Mouse (Mus musculus): ENCODE data around the gene Mapk3. TPM values are rescaled to one million over a fixed set of nuclear protein-coding genes. Genes with fewer than 3 reads are reported as not detected.

Gene Mapk3
- polyA plus RNA-seq, 1 experiment, result 548 TPM

GRCm38 (mm10) chr7:126736122-126736521, 23.3 kb upstream of the Mapk3 start:
- no peak for TF ChIP-seq CTCF (IDR thresholded peaks at IDR 0.05; ENCODE audit: insufficient read depth, low read length)
- no peak for TF ChIP-seq POLR2A (IDR thresholded peaks at IDR 0.05; ENCODE audit: borderline replicate concordance, extremely low read depth, low read depth, low read length)
- Histone ChIP-seq H3K4me3 (replicated peaks; ENCODE audit: extremely low read depth, low read depth, low read length) (no peak overlapping the region), H3K4me1 (ENCODE audit: control insufficient read depth, insufficient read depth, low read length) (no peaks in the 10 kb centered on the region)
- no peak for DNase-seq
- 64% methylated on average over 8 of the region's 8 CpGs for WGBS

DNA sequence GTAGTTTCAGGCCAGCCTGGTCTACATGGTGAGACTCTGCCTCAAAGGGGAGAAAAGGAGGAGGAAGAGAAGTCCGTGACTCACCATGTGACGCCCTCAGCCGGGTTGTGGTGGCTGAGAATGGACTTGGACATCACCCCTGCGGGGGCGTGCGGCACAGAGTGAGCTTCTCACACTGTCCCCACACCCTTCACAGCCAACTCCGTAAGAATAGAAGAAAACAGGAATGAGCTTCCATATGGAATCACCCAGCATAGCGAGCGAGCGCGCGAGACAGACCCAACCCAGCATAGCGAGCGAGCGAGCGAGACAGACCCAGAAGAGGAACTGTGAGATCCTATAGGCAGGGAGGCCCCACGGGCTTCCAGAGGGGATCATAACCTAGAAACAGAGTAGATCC, 19.9 kb upstream of the Mapk3 start:
- 77% methylated on average over 17 of the region's 17 CpGs for WGBS
- H3K4me1 ChIP-seq (ENCODE audit: control insufficient read depth, insufficient read depth, low read length), result no peaks in the 10 kb centered on the region
- DNase-seq, result no peak
- no peak overlapping the region for H3K4me3 ChIP-seq (replicated peaks; ENCODE audit: extremely low read depth, low read depth, low read length)
- TF ChIP-seq CTCF (IDR thresholded peaks at IDR 0.05; ENCODE audit: insufficient read depth, low read length), result no peak
- TF ChIP-seq POLR2A (IDR thresholded peaks at IDR 0.05; ENCODE audit: borderline replicate concordance, extremely low read depth, low read depth, low read length), result no peak

- H3K4me3 ChIP-seq (replicated peaks; ENCODE audit: extremely low read depth, low read depth, low read length), result no peak overlapping the region
- H3K4me1 ChIP-seq (ENCODE audit: control insufficient read depth, insufficient read depth, low read length), result no peaks in the 10 kb centered on the region
- TF ChIP-seq CTCF (IDR thresholded peaks at IDR 0.05; ENCODE audit: insufficient read depth, low read length) (no peak), POLR2A (IDR thresholded peaks at IDR 0.05; ENCODE audit: borderline replicate concordance, extremely low read depth, low read depth, low read length) (no peak)
- WGBS, result 74% methylated on average over 13 of the region's 13 CpGs
- DNase-seq, result no peak
Observed at GRCm38 (mm10) chr7:126740132-126740735, 19.2 kb upstream of the Mapk3 start.

DNA sequence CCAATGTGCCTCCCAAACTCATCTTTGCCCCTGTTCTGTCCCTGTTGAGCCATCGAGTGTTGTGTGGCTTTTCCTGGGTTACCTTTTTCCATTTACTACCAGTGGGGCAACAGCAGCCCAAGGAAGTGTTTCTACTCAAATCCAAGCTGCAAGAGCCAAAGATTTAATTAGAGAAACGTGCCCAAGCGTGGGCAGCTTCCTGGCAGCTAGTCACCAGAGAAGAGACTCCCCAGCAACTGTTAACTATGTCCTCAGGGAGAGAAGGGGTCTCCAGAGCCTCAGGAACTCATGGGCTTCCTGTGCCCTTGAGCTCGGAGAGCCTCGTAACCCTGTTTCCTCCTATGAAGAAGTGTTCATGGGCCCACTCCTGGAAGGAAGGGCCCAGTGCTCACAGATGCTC, 18.4 kb upstream of the Mapk3 start:
- TF ChIP-seq POLR2A (IDR thresholded peaks at IDR 0.05; ENCODE audit: borderline replicate concordance, extremely low read depth, low read depth, low read length) (no peak), CTCF (IDR thresholded peaks at IDR 0.05; ENCODE audit: insufficient read depth, low read length) (no peak)
- DNase-seq, result no peak
- 62% methylated on average over 5 of the region's 5 CpGs for WGBS

GRCm38 (mm10) chr7:126741452-126741851, 17.9 kb upstream of the Mapk3 start:
- TF ChIP-seq POLR2A (IDR thresholded peaks at IDR 0.05; ENCODE audit: borderline replicate concordance, extremely low read depth, low read depth, low read length) (no peak), CTCF (IDR thresholded peaks at IDR 0.05; ENCODE audit: insufficient read depth, low read length) (no peak)
- Histone ChIP-seq H3K4me3 (replicated peaks; ENCODE audit: extremely low read depth, low read depth, low read length) (no peak overlapping the region), H3K4me1 (ENCODE audit: control insufficient read depth, insufficient read depth, low read length) (peaks cover 2% of the 10 kb centered on the region; the same call in 1 of the 2 replicates)
- 72% methylated on average over 5 of the region's 5 CpGs for WGBS
- DNase-seq, result no peak

More for the DNA sequence above, 18.4 kb upstream of the Mapk3 start:
- H3K4me1 ChIP-seq (ENCODE audit: control insufficient read depth, insufficient read depth, low read length), result peaks cover under 1% of the 10 kb centered on the region; the same call in 1 of the 2 replicates
- no peak overlapping the region for H3K4me3 ChIP-seq (replicated peaks; ENCODE audit: extremely low read depth, low read depth, low read length)

DNA sequence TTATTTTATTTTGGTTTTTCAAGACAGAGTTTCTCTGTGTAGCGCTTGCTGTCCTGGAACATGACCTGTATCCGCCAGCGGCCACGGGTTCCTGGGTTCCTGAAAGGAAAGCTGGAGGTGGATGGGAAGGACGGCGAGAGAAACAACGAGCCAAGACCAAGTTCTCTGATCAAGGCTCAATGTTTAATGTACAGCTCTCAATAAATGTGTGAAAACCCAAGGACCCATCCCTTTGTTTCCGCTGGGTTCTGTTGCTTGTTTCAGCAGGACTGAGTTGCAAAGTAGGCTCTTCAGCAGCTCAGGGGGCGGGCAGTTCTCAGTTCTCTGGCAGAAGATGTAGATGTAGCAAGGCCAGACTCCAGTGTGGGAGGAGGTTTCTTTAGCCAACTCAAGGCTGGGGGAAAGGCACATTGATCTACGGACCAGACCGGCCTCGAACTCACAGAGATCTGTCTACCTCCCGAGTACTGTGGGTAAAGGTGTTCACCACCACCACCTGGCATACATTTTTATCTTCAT, 17.4 kb upstream of the Mapk3 start:
- TF ChIP-seq CTCF (IDR thresholded peaks at IDR 0.05; ENCODE audit: insufficient read depth, low read length) (no peak), POLR2A (IDR thresholded peaks at IDR 0.05; ENCODE audit: borderline replicate concordance, extremely low read depth, low read depth, low read length) (no peak)
- no peak for DNase-seq
- peaks cover 4% of the 10 kb centered on the region; the same call in 1 of the 2 replicates for H3K4me1 ChIP-seq (ENCODE audit: control insufficient read depth, insufficient read depth, low read length)
- WGBS, result 86% methylated on average over 13 of the region's 13 CpGs
- no peak overlapping the region for H3K4me3 ChIP-seq (replicated peaks; ENCODE audit: extremely low read depth, low read depth, low read length)

DNA sequence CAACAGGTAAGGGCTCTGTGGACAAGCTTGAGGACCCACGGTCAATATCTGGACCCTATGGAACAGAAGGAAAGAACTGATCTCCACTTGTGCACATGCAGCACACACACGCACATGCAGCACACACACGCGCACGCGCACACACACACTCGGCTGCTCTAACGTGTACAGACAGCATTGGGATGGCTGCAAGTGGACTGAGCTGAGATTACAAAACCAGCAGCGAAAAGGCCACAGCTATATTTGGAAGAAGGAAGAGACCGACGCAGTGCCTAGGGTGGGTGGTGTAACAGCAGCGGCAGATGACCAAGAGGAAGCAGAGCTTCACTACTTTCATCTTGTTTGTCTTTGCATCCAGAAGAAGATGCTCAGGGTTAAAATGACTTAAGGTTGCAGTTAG, 13.3 kb upstream of the Mapk3 start:
- WGBS, result 75% methylated on average over 12 of the region's 12 CpGs
- Histone ChIP-seq H3K4me1 (ENCODE audit: control insufficient read depth, insufficient read depth, low read length) (peaks cover 6% of the 10 kb centered on the region), H3K4me3 (replicated peaks; ENCODE audit: extremely low read depth, low read depth, low read length) (no peak overlapping the region)
- DNase-seq, result no peak
- no peak for TF ChIP-seq CTCF (IDR thresholded peaks at IDR 0.05; ENCODE audit: insufficient read depth, low read length)
- peak; percentile 16; the same call in 1 of the 2 replicates for TF ChIP-seq POLR2A (IDR thresholded peaks at IDR 0.05; ENCODE audit: borderline replicate concordance, extremely low read depth, low read depth, low read length)

DNA sequence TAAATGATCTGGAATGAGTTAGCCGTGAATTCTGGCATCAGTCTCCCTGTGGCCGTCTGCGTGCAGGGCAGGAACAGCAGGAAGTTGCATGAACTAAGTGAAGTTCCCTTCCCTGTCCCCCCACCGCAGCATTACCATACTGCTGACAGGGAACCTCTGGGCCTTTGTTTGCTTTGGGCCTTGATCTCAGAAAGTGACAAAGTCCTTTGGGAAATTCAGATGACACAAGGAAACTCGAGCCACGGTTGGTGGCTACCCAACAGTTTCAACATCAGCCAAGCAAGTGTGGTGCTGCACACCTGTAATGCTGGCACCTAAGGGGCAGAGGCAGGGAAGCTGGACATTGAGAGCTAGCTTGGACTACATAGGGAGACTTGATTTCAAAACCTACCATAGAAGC, 12.6 kb upstream of the Mapk3 start:
- 13% methylated on average over 6 of the region's 6 CpGs for WGBS
- H3K4me1 ChIP-seq (ENCODE audit: control insufficient read depth, insufficient read depth, low read length), result peaks cover 6% of the 10 kb centered on the region
- no peak for DNase-seq
- H3K4me3 ChIP-seq (replicated peaks; ENCODE audit: extremely low read depth, low read depth, low read length), result no peak overlapping the region
- TF ChIP-seq CTCF (IDR thresholded peaks at IDR 0.05; ENCODE audit: insufficient read depth, low read length) (no peak), POLR2A (IDR thresholded peaks at IDR 0.05; ENCODE audit: borderline replicate concordance, extremely low read depth, low read depth, low read length) (peak; percentile 11; the same call in 1 of the 2 replicates)

DNA sequence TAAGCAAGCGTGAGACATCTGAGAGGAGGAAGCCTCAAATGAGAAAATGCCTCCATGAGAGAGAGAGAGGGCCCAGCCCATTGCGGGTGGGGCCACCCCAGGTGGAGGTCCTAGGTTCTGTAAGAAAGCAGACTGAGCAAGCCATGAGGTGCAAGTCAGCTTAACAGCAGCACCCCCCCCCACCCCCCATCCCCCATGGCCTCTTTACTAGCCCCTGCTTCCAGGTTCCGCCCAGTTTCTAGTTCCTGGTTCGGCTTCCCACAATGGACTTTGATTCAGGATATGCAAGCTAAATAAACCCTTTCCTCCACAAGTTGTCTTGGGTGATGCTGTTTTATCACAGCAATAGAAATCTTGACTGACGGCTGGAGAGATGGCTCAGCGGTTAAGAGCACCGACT, 10.6 kb upstream of the Mapk3 start:
- Histone ChIP-seq H3K4me1 (ENCODE audit: control insufficient read depth, insufficient read depth, low read length) (peaks cover 6% of the 10 kb centered on the region), H3K4me3 (replicated peaks; ENCODE audit: extremely low read depth, low read depth, low read length) (no peak overlapping the region)
- 38% methylated on average over 7 of the region's 7 CpGs for WGBS
- TF ChIP-seq POLR2A (IDR thresholded peaks at IDR 0.05; ENCODE audit: borderline replicate concordance, extremely low read depth, low read depth, low read length) (no peak), CTCF (IDR thresholded peaks at IDR 0.05; ENCODE audit: insufficient read depth, low read length) (no peak)
- no peak for DNase-seq

All from lung, adult 2 months (tissue).